9 mouse cellular contexts compared by ENCODE assay signal in genomic region chr17:25795609-25796092, GRCm38 (mm10). TPM values are rescaled to one million over a fixed set of nuclear protein-coding genes. Genes with fewer than 3 reads are reported as not detected.
DNase-seq lines count a peak whose midpoint lies in the region; ATAC-seq and TF ChIP-seq lines count a peak whose summit lies in the region.
"Had no signal": no experiment of that assay in that cellular context is flagged by ENCODE, and none has a peak within 500 bp of the region (broad histone marks: within the 10 kb centered on the region; RNA-seq: fewer than 3 reads in every experiment).

Gene AC134908.4, minus strand, starts transcription at chr17:25795659.

- 6% methylated on average over 6 of the region's 6 CpGs for WGBS in forebrain, embryonic 15.5 days
- WGBS in kidney, postnatal 0 days: 15% methylated on average over 6 of the region's 6 CpGs

- 0 out of 2 replicates have a peak, but pooled peaks cover 4% of the 10 kb centered on the region for H3K27me3 ChIP-seq in forebrain, embryonic 15.5 days
- H3K27me3 ChIP-seq in kidney, postnatal 0 days (ENCODE audit: insufficient read depth, low read length): no peaks in the 10 kb centered on the region

- peak within 1 kb of the TSS; percentile 86 for H3K4me2 ChIP-seq in forebrain, embryonic 15.5 days (replicated peaks)
- peak within 1 kb of the TSS; percentile 87 for H3K4me2 ChIP-seq in kidney, postnatal 0 days (ENCODE audit: low read length)

- no peak for ATAC-seq in forebrain, embryonic 15.5 days (replicated peaks)
- ATAC-seq in kidney, postnatal 0 days (replicated peaks; ENCODE audit: low FRiP score, low read depth): no peak

- no peak for TF ChIP-seq CTCF in kidney, postnatal 0 days (IDR thresholded peaks at IDR 0.05; ENCODE audit: low read depth)

- peak within 1 kb of the TSS; percentile 63 for H3K4me3 ChIP-seq in forebrain, embryonic 15.5 days
- peak within 1 kb of the TSS; percentile 78 for H3K4me3 ChIP-seq in kidney, postnatal 0 days (replicated peaks; ENCODE audit: low read depth, low read length)

- H3K4me1 ChIP-seq in forebrain, embryonic 15.5 days: peaks cover 64% of the 10 kb centered on the region
- H3K4me1 ChIP-seq in kidney, postnatal 0 days (replicated peaks; ENCODE audit: insufficient read depth, low read length): peaks cover 36% of the 10 kb centered on the region

- DNase-seq in heart, adult 11 months: peak; percentile 94
- no peak for DNase-seq in heart, adult 18-20 months
- DNase-seq in MN1 (ENCODE audit: low spot score): peak; percentile 94
- peak; percentile 27 for DNase-seq in kidney, postnatal 0 days (ENCODE audit: low spot score)
- peak; percentile 88 for DNase-seq in mesoderm, embryonic 11.5 days (ENCODE audit: low read depth, low spot score)
- DNase-seq in urinary bladder, adult 18-20 months (ENCODE audit: low spot score in 2 of 2): no peak
- DNase-seq in urinary bladder, postnatal 4 days (ENCODE audit: low spot score in 2 of 2): no peak

- H3K9me3 ChIP-seq in forebrain, embryonic 15.5 days: no peaks in the 10 kb centered on the region
- no peaks in the 10 kb centered on the region for H3K9me3 ChIP-seq in kidney, postnatal 0 days (replicated peaks; ENCODE audit: low read length)

- peak within 1 kb of the TSS; percentile 40 for H3K27ac ChIP-seq in forebrain, embryonic 15.5 days (replicated peaks)
- H3K27ac ChIP-seq in kidney, postnatal 0 days: no peak within 1 kb of the TSS; the same call in 1 of the 2 replicates

- no peaks in the 10 kb centered on the region for H3K36me3 ChIP-seq in forebrain, embryonic 15.5 days
- no peaks in the 10 kb centered on the region for H3K36me3 ChIP-seq in kidney, postnatal 0 days (ENCODE audit: insufficient read depth, low read length)

- peak within 1 kb of the TSS; percentile 44 for H3K9ac ChIP-seq in forebrain, embryonic 15.5 days (replicated peaks)
- peak within 1 kb of the TSS; percentile 73 for H3K9ac ChIP-seq in kidney, postnatal 0 days (ENCODE audit: low read depth, low read length)

RNA-seq across cellular contexts. Expression of gene AC134908.4, which starts in this region (rescaled TPM):
- total RNA-seq in heart, adult 18-20 months (2021): not detected
- not detected in 2 replicates for polyA plus RNA-seq in forebrain, embryonic 15.5 days (2015; fragmentation: Nextera tagmentation; extraction: Ambion mirVana)
- polyA plus RNA-seq in kidney, postnatal 0 days (2015; fragmentation: Nextera tagmentation; extraction: Ambion mirVana): 0.82 TPM in 1 of 2 replicates, not detected in the other
- total RNA-seq: neutrophil, adult 5-6 weeks had no signal

Comparison
In these comparisons a context has a peak if more than half of its experiments do, and no peak if none do; other contexts are left out.
1. DNase-seq: peak in heart, adult 11 months (single experiment), MN1 (single experiment) and mesoderm, embryonic 11.5 days (single experiment); none in heart, adult 18-20 months (0 of 2), urinary bladder, adult 18-20 months (0 of 2) and urinary bladder, postnatal 4 days (0 of 2).
2. Peak in DNase-seq, H3K4me3 ChIP-seq, H3K9ac ChIP-seq and H3K4me2 ChIP-seq in kidney, postnatal 0 days; RNA of the gene not detected or under 1 TPM.